Mouse (Mus musculus): ENCODE measurements around the gene Tmem141. TPM values are rescaled to one million over a fixed set of nuclear protein-coding genes. Genes with fewer than 3 reads are reported as not detected.

The Tmem141 gene
- polyA plus RNA-seq, 1 experiment: 32.6 TPM

GRCm38 (mm10) chr2:25580621-25581101, 41.1 kb downstream of the Tmem141 start:
- Histone ChIP-seq H3ac (ENCODE audit: control insufficient read depth, insufficient read length) (no peak overlapping the region), H3K36me3 (ENCODE audit: control insufficient read depth, insufficient read depth) (peaks cover 5% of the 10 kb centered on the region), H3K27me3 (ENCODE audit: control insufficient read depth, insufficient read depth, insufficient read length) (no peaks in the 10 kb centered on the region), H3K4me2 (ENCODE audit: low read depth) (peak overlapping the region; percentile 84), H3K79me2 (ENCODE audit: control insufficient read depth, insufficient read depth) (no peaks in the 10 kb centered on the region), H3K4me3 (peak overlapping the region; percentile 16)
- no peak for TF ChIP-seq MYOD1 (IDR thresholded peaks at IDR 0.05; ENCODE audit: control insufficient read depth in 1 of 3, insufficient read length in 2 of 3, low read depth in 2 of 3)
- TF ChIP-seq CEBPB (IDR thresholded peaks at IDR 0.05; ENCODE audit: insufficient read depth, poor library complexity, severe bottlenecking): no peak
- no peak for TF ChIP-seq TCF3 (IDR thresholded peaks at IDR 0.05; ENCODE audit: insufficient read length, low read depth)
- no peak for TF ChIP-seq REST (IDR thresholded peaks at IDR 0.05; ENCODE audit: insufficient read depth, insufficient read length)
- TF ChIP-seq POLR2AphosphoS2 (IDR thresholded peaks at IDR 0.05; ENCODE audit: insufficient read length, low read depth): no peak

- Histone ChIP-seq H3K4me2 (ENCODE audit: low read depth) (no peak overlapping the region), H3K79me2 (ENCODE audit: control insufficient read depth, insufficient read depth) (no peaks in the 10 kb centered on the region), H3K36me3 (ENCODE audit: control insufficient read depth, insufficient read depth) (peaks cover 5% of the 10 kb centered on the region), H3ac (ENCODE audit: control insufficient read depth, insufficient read length) (no peak overlapping the region), H3K4me3 (no peak overlapping the region), H3K27me3 (ENCODE audit: control insufficient read depth, insufficient read depth, insufficient read length) (no peaks in the 10 kb centered on the region)
- TF ChIP-seq CEBPB (IDR thresholded peaks at IDR 0.05; ENCODE audit: insufficient read depth, poor library complexity, severe bottlenecking) (no peak), USF1 (IDR thresholded peaks at IDR 0.05; ENCODE audit: low read depth) (no peak), MYOG (IDR thresholded peaks at IDR 0.05; ENCODE audit: control insufficient read depth in 1 of 3, insufficient read depth in 1 of 3, insufficient read length in 2 of 3, low read depth in 2 of 3) (no peak)
Observed at GRCm38 (mm10) chr2:25579737-25580460, 41.9 kb downstream of the Tmem141 start.

- Histone ChIP-seq H3K79me2 (ENCODE audit: control insufficient read depth, insufficient read depth) (no peaks in the 10 kb centered on the region), H3K4me3 (no peak overlapping the region), H3K27me3 (ENCODE audit: control insufficient read depth, insufficient read depth, insufficient read length) (no peaks in the 10 kb centered on the region), H3K4me2 (ENCODE audit: low read depth) (no peak overlapping the region), H3ac (ENCODE audit: control insufficient read depth, insufficient read length) (no peak overlapping the region), H3K36me3 (ENCODE audit: control insufficient read depth, insufficient read depth) (no peaks in the 10 kb centered on the region)
- no peak for TF ChIP-seq MAX (IDR thresholded peaks at IDR 0.05; ENCODE audit: low read depth)
- peak in 1 of 3 experiments; percentile 0 for TF ChIP-seq MYOD1 (IDR thresholded peaks at IDR 0.05; ENCODE audit: control insufficient read depth in 1 of 3, insufficient read length in 2 of 3, low read depth in 2 of 3)
Observed at GRCm38 (mm10) chr2:25578796-25579736, 42.7 kb downstream of the Tmem141 start.

GRCm38 (mm10) chr2:25577951-25578795, 43.6 kb downstream of the Tmem141 start:
- Histone ChIP-seq H3K4me2 (ENCODE audit: low read depth) (no peak overlapping the region), H3K36me3 (ENCODE audit: control insufficient read depth, insufficient read depth) (no peaks in the 10 kb centered on the region), H3K27me3 (ENCODE audit: control insufficient read depth, insufficient read depth, insufficient read length) (no peaks in the 10 kb centered on the region), H3ac (ENCODE audit: control insufficient read depth, insufficient read length) (no peak overlapping the region), H3K79me2 (ENCODE audit: control insufficient read depth, insufficient read depth) (no peaks in the 10 kb centered on the region), H3K4me3 (no peak overlapping the region)
- no peak for TF ChIP-seq POLR2AphosphoS2 (IDR thresholded peaks at IDR 0.05; ENCODE audit: insufficient read length, low read depth)
- TF ChIP-seq MYOD1 (IDR thresholded peaks at IDR 0.05; ENCODE audit: control insufficient read depth in 1 of 3, insufficient read length in 2 of 3, low read depth in 2 of 3): no peak

GRCm38 (mm10) chr2:25576965-25577891, 44.6 kb downstream of the Tmem141 start:
- no peak overlapping the region for H3K4me3 ChIP-seq
- H3K27me3 ChIP-seq (ENCODE audit: control insufficient read depth, insufficient read depth, insufficient read length): no peaks in the 10 kb centered on the region
- no peaks in the 10 kb centered on the region for H3K36me3 ChIP-seq (ENCODE audit: control insufficient read depth, insufficient read depth)
- H3K79me2 ChIP-seq (ENCODE audit: control insufficient read depth, insufficient read depth): peaks cover 5% of the 10 kb centered on the region
- TF ChIP-seq POLR2AphosphoS2 (IDR thresholded peaks at IDR 0.05; ENCODE audit: insufficient read length, low read depth) (no peak), USF1 (IDR thresholded peaks at IDR 0.05; ENCODE audit: low read depth) (no peak), REST (IDR thresholded peaks at IDR 0.05; ENCODE audit: insufficient read depth, insufficient read length) (no peak), MYOG (IDR thresholded peaks at IDR 0.05; ENCODE audit: control insufficient read depth in 1 of 3, insufficient read depth in 1 of 3, insufficient read length in 2 of 3, low read depth in 2 of 3) (no peak), TCF12 (IDR thresholded peaks at IDR 0.05; ENCODE audit: insufficient read depth, poor library complexity, severe bottlenecking) (no peak), E2F4 (IDR thresholded peaks at IDR 0.05; ENCODE audit: insufficient read depth) (no peak), POLR2A (IDR thresholded peaks at IDR 0.05; ENCODE audit: insufficient read length, low read depth) (no peak), SRF (IDR thresholded peaks at IDR 0.05; ENCODE audit: control insufficient read depth, insufficient read length, low read depth) (no peak), MAX (IDR thresholded peaks at IDR 0.05; ENCODE audit: low read depth) (no peak), TCF3 (IDR thresholded peaks at IDR 0.05; ENCODE audit: insufficient read length, low read depth) (no peak), MYOD1 (IDR thresholded peaks at IDR 0.05; ENCODE audit: control insufficient read depth in 1 of 3, insufficient read length in 2 of 3, low read depth in 2 of 3) (no peak), CEBPB (IDR thresholded peaks at IDR 0.05; ENCODE audit: insufficient read depth, poor library complexity, severe bottlenecking) (no peak)
- H3K4me2 ChIP-seq (ENCODE audit: low read depth): no peak overlapping the region
- no peak overlapping the region for H3ac ChIP-seq (ENCODE audit: control insufficient read depth, insufficient read length)

Data from myocyte (in vitro differentiated cells).